Comparison of ENCODE assay signal across 8 mouse cellular contexts in genomic region chr17:78915772-78916171, GRCm38 (mm10). TPM values are rescaled to one million over a fixed set of nuclear protein-coding genes. Genes with fewer than 3 reads are reported as not detected.
DNase-seq lines count a peak whose midpoint lies in the region; ATAC-seq lines count a peak whose summit lies in the region.

No protein-coding gene starts in this region.

- H3K9me3 ChIP-seq in lung, embryonic 15.5 days: no peaks in the 10 kb centered on the region
- no peaks in the 10 kb centered on the region for H3K9me3 ChIP-seq in intestine, embryonic 14.5 days (ENCODE audit: control insufficient read depth, low read length)
- H3K9me3 ChIP-seq in neural tube, embryonic 15.5 days (replicated peaks): no peaks in the 10 kb centered on the region

- H3K4me1 ChIP-seq in lung, embryonic 15.5 days: peaks cover 17% of the 10 kb centered on the region
- peaks cover 11% of the 10 kb centered on the region for H3K4me1 ChIP-seq in intestine, embryonic 14.5 days (replicated peaks; ENCODE audit: control insufficient read depth, insufficient read depth, low read length)
- peaks cover 16% of the 10 kb centered on the region for H3K4me1 ChIP-seq in neural tube, embryonic 15.5 days

- peaks cover 20% of the 10 kb centered on the region for H3K36me3 ChIP-seq in lung, embryonic 15.5 days
- peaks cover 23% of the 10 kb centered on the region for H3K36me3 ChIP-seq in intestine, embryonic 14.5 days (ENCODE audit: control insufficient read depth, insufficient read depth, low read length)
- peaks cover 17% of the 10 kb centered on the region for H3K36me3 ChIP-seq in neural tube, embryonic 15.5 days

- no peak for DNase-seq in lung, postnatal 10 days
- peak; percentile 36 for DNase-seq in embryo, embryonic 10.5 days (ENCODE audit: low spot score)
- peak; percentile 64 for DNase-seq in intestine, embryonic 14.5 days (ENCODE audit: low spot score)
- no peak for DNase-seq in spleen, adult 18-20 months
- no peak for DNase-seq in left cerebral cortex, adult 8-10 months (ENCODE audit: low spot score in 2 of 2)
- DNase-seq in cerebellum, adult 11 months: no peak

- peak overlapping the region; percentile 66 for H3K4me2 ChIP-seq in lung, embryonic 15.5 days
- H3K4me2 ChIP-seq in intestine, embryonic 14.5 days (ENCODE audit: low read length): peak overlapping the region; percentile 91
- H3K4me2 ChIP-seq in neural tube, embryonic 15.5 days: peak overlapping the region; percentile 82

- H3K4me3 ChIP-seq in lung, embryonic 15.5 days: peak overlapping the region; percentile 62
- peak overlapping the region; percentile 78 for H3K4me3 ChIP-seq in intestine, embryonic 14.5 days (ENCODE audit: low read depth, low read length)
- peak overlapping the region; percentile 80 for H3K4me3 ChIP-seq in neural tube, embryonic 15.5 days (replicated peaks)

- ATAC-seq in lung, embryonic 15.5 days (ENCODE audit: borderline replicate concordance, extremely low read depth, low FRiP score, low TSS enrichment): peak; percentile 27
- peak; percentile 45; the same call in 1 of the 2 replicates for ATAC-seq in intestine, embryonic 14.5 days (replicated peaks; ENCODE audit: low FRiP score, low TSS enrichment, low read depth)
- peak; percentile 40 for ATAC-seq in neural tube, embryonic 15.5 days (ENCODE audit: low FRiP score)

- peak overlapping the region; percentile 74 for H3K9ac ChIP-seq in lung, embryonic 15.5 days
- no peak overlapping the region; the same call in 1 of the 2 replicates for H3K9ac ChIP-seq in intestine, embryonic 14.5 days (ENCODE audit: low read length)
- peak overlapping the region; percentile 87 for H3K9ac ChIP-seq in neural tube, embryonic 15.5 days (replicated peaks)

- peak overlapping the region; percentile 89 for H3K27ac ChIP-seq in lung, embryonic 15.5 days
- H3K27ac ChIP-seq in intestine, embryonic 14.5 days (ENCODE audit: low read depth): peak overlapping the region; percentile 79; the same call in 1 of the 2 replicates
- peak overlapping the region; percentile 90 for H3K27ac ChIP-seq in neural tube, embryonic 15.5 days (replicated peaks)

- no peaks in the 10 kb centered on the region for H3K27me3 ChIP-seq in lung, embryonic 15.5 days
- no peaks in the 10 kb centered on the region for H3K27me3 ChIP-seq in intestine, embryonic 14.5 days (replicated peaks; ENCODE audit: control insufficient read depth, insufficient read depth, low read length)
- no peaks in the 10 kb centered on the region for H3K27me3 ChIP-seq in neural tube, embryonic 15.5 days (replicated peaks)

- 46% methylated on average over 6 of the region's 6 CpGs for WGBS in lung, embryonic 15.5 days
- WGBS in intestine, embryonic 14.5 days: 52% methylated on average over 6 of the region's 6 CpGs
- 57% methylated on average over 6 of the region's 6 CpGs for WGBS in neural tube, embryonic 15.5 days

RNA-seq across cellular contexts. Expression of gene Cebpzos, which starts 0.5 kb away (rescaled TPM):
- polyA plus RNA-seq in lung, embryonic 15.5 days (2015; fragmentation: Nextera tagmentation; extraction: Ambion mirVana): 82.6 and 89.4 TPM in 2 replicates
- polyA plus RNA-seq in intestine, embryonic 14.5 days (2014; fragmentation: Nextera tagmentation; extraction: Ambion mirVana): 104 and 116 TPM in 2 replicates
- polyA plus RNA-seq in neural tube, embryonic 15.5 days (2015; fragmentation: Nextera tagmentation; extraction: Ambion mirVana): 113 and 125 TPM in 2 replicates
- 10 to 100 TPM; 24.4 to 31.5 (median 28.3) TPM for total RNA-seq in left cerebral cortex, adult 8-10 months (2022)

RNA-seq across cellular contexts. Expression of gene Sult6b1, which starts 9.0 kb away (rescaled TPM):
- 0.08 and 0.14 TPM in 2 replicates for polyA plus RNA-seq in lung, embryonic 15.5 days (2015; fragmentation: Nextera tagmentation; extraction: Ambion mirVana)
- polyA plus RNA-seq in intestine, embryonic 14.5 days (2014; fragmentation: Nextera tagmentation; extraction: Ambion mirVana): 0.16 and 0.19 TPM in 2 replicates
- polyA plus RNA-seq in neural tube, embryonic 15.5 days (2015; fragmentation: Nextera tagmentation; extraction: Ambion mirVana): 0.13 TPM in 1 of 2 replicates, not detected in the other
- total RNA-seq in left cerebral cortex, adult 8-10 months (2022): under 1 TPM in 2 of 4 experiments, not detected in 2; 0.46 to 0.68 TPM

RNA-seq across cellular contexts. Expression of gene Cebpz, which starts 21.1 kb away (rescaled TPM):
- polyA plus RNA-seq in lung, embryonic 15.5 days (2015; fragmentation: Nextera tagmentation; extraction: Ambion mirVana): 46.4 and 47.3 TPM in 2 replicates
- polyA plus RNA-seq in intestine, embryonic 14.5 days (2014; fragmentation: Nextera tagmentation; extraction: Ambion mirVana): 63.3 and 63.5 TPM in 2 replicates
- 38.7 and 46.5 TPM in 2 replicates for polyA plus RNA-seq in neural tube, embryonic 15.5 days (2015; fragmentation: Nextera tagmentation; extraction: Ambion mirVana)
- total RNA-seq in left cerebral cortex, adult 8-10 months (2022): 10 to 100 TPM; 30.0 to 33.4 (median 31.0) TPM

RNA-seq across cellular contexts. Expression of gene Ndufaf7, which starts 21.2 kb away (rescaled TPM):
- polyA plus RNA-seq in lung, embryonic 15.5 days (2015; fragmentation: Nextera tagmentation; extraction: Ambion mirVana): 56.9 and 60.0 TPM in 2 replicates
- polyA plus RNA-seq in intestine, embryonic 14.5 days (2014; fragmentation: Nextera tagmentation; extraction: Ambion mirVana): 43.8 and 50.6 TPM in 2 replicates
- polyA plus RNA-seq in neural tube, embryonic 15.5 days (2015; fragmentation: Nextera tagmentation; extraction: Ambion mirVana): 67.0 and 68.2 TPM in 2 replicates
- total RNA-seq in left cerebral cortex, adult 8-10 months (2022): 10 to 100 TPM; 47.1 to 57.8 (median 51.7) TPM

RNA-seq across cellular contexts. Expression of gene Eif2ak2, which starts 33.4 kb away (rescaled TPM):
- polyA plus RNA-seq in lung, embryonic 15.5 days (2015; fragmentation: Nextera tagmentation; extraction: Ambion mirVana): 13.2 and 14.9 TPM in 2 replicates
- 9.1 and 11.0 TPM in 2 replicates for polyA plus RNA-seq in intestine, embryonic 14.5 days (2014; fragmentation: Nextera tagmentation; extraction: Ambion mirVana)
- 3.6 and 6.0 TPM in 2 replicates for polyA plus RNA-seq in neural tube, embryonic 15.5 days (2015; fragmentation: Nextera tagmentation; extraction: Ambion mirVana)
- total RNA-seq in left cerebral cortex, adult 8-10 months (2022): 10 to 100 TPM in 1 of 4 experiments, 1 to 10 TPM in 3; 5.8 to 13.6 (median 8.0) TPM

Comparison
In these comparisons a context has a peak if more than half of its experiments do, and no peak if none do; other contexts are left out.
1. DNase-seq: peak in embryo, embryonic 10.5 days (single experiment) and intestine, embryonic 14.5 days (single experiment); none in lung, postnatal 10 days (single experiment), spleen, adult 18-20 months (0 of 2), left cerebral cortex, adult 8-10 months (0 of 2) and cerebellum, adult 11 months (single experiment).
2. Peak in every context shown above with its lines, with median percentiles within 50 percentile points of each other: ATAC-seq, H3K27ac ChIP-seq, H3K4me2 ChIP-seq and H3K4me3 ChIP-seq.